Mouse (Mus musculus) intestine, embryonic 14.5 days (tissue): ENCODE measurements at regions not wholly inside any gene's neighbourhood (a gene's known extent, or its start where the extent isn't known, plus 50 kb on each side); places are given as distances from the start of the nearest gene placed in this dataset.
A peak's percentile ranks its signal among the peaks of the same experiment; 100 is the strongest.

Experiments
- ATAC-seq: fragments of 200-750 bp; cut with Nextera tagmentation; replicated peaks from 2 replicates; pipeline ENCODE4 v1.8.0; 2017; ENCODE audit warnings: low read depth, moderate number of reproducible peaks, moderate TSS enrichment, moderate library complexity; ENCODE audit not compliant: low FRiP score, low TSS enrichment
- DNase-seq: peaks from one replicate; pipeline ENCODE4 v3.0.0-alpha.2; 2018; ENCODE audit warnings: low spot score
- H3K27ac ChIP-seq: fragments of 300-500 bp; sonication (generic); 2 replicates; pipeline ENCODE4 v1.5.1; 2014; ENCODE audit warnings: low read depth, mild to moderate bottlenecking, control low read depth
- H3K27me3 ChIP-seq: fragments of 300-500 bp; sonication (generic); replicated peaks from 2 replicates; pipeline ENCODE4 v1.6.1; 2014; ENCODE audit warnings: low read length, control low read depth; ENCODE audit not compliant: control insufficient read depth, insufficient read depth
- H3K36me3 ChIP-seq: fragments of 300-500 bp; sonication (generic); 2 replicates; pipeline ENCODE4 v1.6.1; 2014; ENCODE audit warnings: low read length, control low read depth; ENCODE audit not compliant: control insufficient read depth, insufficient read depth
- H3K4me1 ChIP-seq: fragments of 300-500 bp; sonication (generic); replicated peaks from 2 replicates; pipeline ENCODE4 v1.6.1; 2014; ENCODE audit warnings: low read length, control low read depth, mixed read lengths; ENCODE audit not compliant: control insufficient read depth, insufficient read depth
- H3K4me2 ChIP-seq: fragments of 300-500 bp; sonication (generic); 2 replicates; pipeline ENCODE4 v1.6.1; 2014; ENCODE audit warnings: low read length
- H3K4me3 ChIP-seq: fragments of 300-500 bp; sonication (generic); 2 replicates; pipeline ENCODE4 v1.5.1; 2014; ENCODE audit warnings: low read depth, low read length, control low read depth, mixed read lengths
- H3K9ac ChIP-seq: fragments of 300-500 bp; sonication (generic); 2 replicates; pipeline ENCODE4 v1.6.1; 2014; ENCODE audit warnings: mild to moderate bottlenecking, low read length
- H3K9me3 ChIP-seq: fragments of 300-500 bp; sonication (generic); 2 replicates; pipeline ENCODE4 v1.6.1; 2016; ENCODE audit warnings: low read length, control low read depth; ENCODE audit not compliant: control insufficient read depth
- WGBS: fragments of 180-500 bp; shearing (Covaris S2); extraction: QIAGEN DNeasy Blood & Tissue Kit; methylation state at CpG from one replicate; pipeline ENCODE4 v1.1.7; 2014; 5-methylcytosine and 5-hydroxymethylcytosine counted together

GRCm38 (mm10) chr10:9119249-9119648 is 233.4 kb upstream of the Sash1 start:
- Histone ChIP-seq H3K4me3 (no peak overlapping the region), H3K9ac (no peak overlapping the region), H3K36me3 (no peaks in the 10 kb centered on the region), H3K4me1 (no peaks in the 10 kb centered on the region), H3K27me3 (no peaks in the 10 kb centered on the region), H3K9me3 (no peaks in the 10 kb centered on the region), H3K27ac (no peak overlapping the region), H3K4me2 (no peak overlapping the region)
- ATAC-seq (no peak), DNase-seq (no peak)
- 62% methylated on average over 4 of the region's 4 CpGs for WGBS

GRCm38 (mm10) chr10:9117648-9118551 is 232.0 kb upstream of the Sash1 start:
- WGBS: 42% methylated on average over 14 of the region's 14 CpGs
- H3K4me1 ChIP-seq: no peaks in the 10 kb centered on the region
- H3K36me3 ChIP-seq: no peaks in the 10 kb centered on the region
- ATAC-seq (no peak; the same call in 1 of the 2 replicates), DNase-seq (no peak)
- 0 out of 2 replicates have a peak overlapping the region, but pooled peaks have one; percentile 8 for H3K9ac ChIP-seq
- H3K9me3 ChIP-seq: no peaks in the 10 kb centered on the region
- H3K27me3 ChIP-seq: no peaks in the 10 kb centered on the region
- H3K4me2 ChIP-seq: peak overlapping the region; percentile 46
- H3K4me3 ChIP-seq: peak overlapping the region; percentile 25
- no peak overlapping the region for H3K27ac ChIP-seq

- no peak for ATAC-seq
- Histone ChIP-seq H3K4me1 (no peaks in the 10 kb centered on the region), H3K4me3 (0 out of 2 replicates have a peak overlapping the region, but pooled peaks have one; percentile 25)
Observed at GRCm38 (mm10) chr10:9117134-9117533, 231.3 kb upstream of the Sash1 start.

GRCm38 (mm10) chr10:9113706-9114105 is 227.8 kb upstream of the Sash1 start:
- Histone ChIP-seq H3K36me3 (no peaks in the 10 kb centered on the region), H3K27ac (no peak overlapping the region), H3K4me2 (no peak overlapping the region), H3K4me3 (no peak overlapping the region), H3K9ac (no peak overlapping the region), H3K4me1 (no peaks in the 10 kb centered on the region), H3K27me3 (no peaks in the 10 kb centered on the region), H3K9me3 (peaks cover 3% of the 10 kb centered on the region; the same call in 1 of the 2 replicates)
- no peak for ATAC-seq
- DNase-seq: no peak
- 69% methylated on average over 5 of the region's 5 CpGs for WGBS

More at GRCm38 (mm10) chr10:9117134-9117533, 231.3 kb upstream of the Sash1 start:
- Histone ChIP-seq H3K4me2 (peak overlapping the region; percentile 46), H3K27ac (no peak overlapping the region), H3K27me3 (no peaks in the 10 kb centered on the region), H3K9me3 (no peaks in the 10 kb centered on the region), H3K9ac (no peak overlapping the region), H3K36me3 (no peaks in the 10 kb centered on the region)
- 90% methylated on average over 7 of the region's 7 CpGs for WGBS
- no peak for DNase-seq

GRCm38 (mm10) chr10:9111051-9111450 is 225.2 kb upstream of the Sash1 start:
- no peak for ATAC-seq

GRCm38 (mm10) chr10:9096207-9096606 is 210.3 kb upstream of the Sash1 start:
- Histone ChIP-seq H3K27ac (no peak overlapping the region), H3K4me2 (no peak overlapping the region), H3K27me3 (no peaks in the 10 kb centered on the region), H3K4me3 (no peak overlapping the region), H3K9ac (no peak overlapping the region), H3K4me1 (peaks cover 5% of the 10 kb centered on the region), H3K36me3 (no peaks in the 10 kb centered on the region), H3K9me3 (no peaks in the 10 kb centered on the region)
- DNase-seq: no peak
- ATAC-seq: no peak
- WGBS: 63% methylated on average over 2 of the region's 2 CpGs

More at GRCm38 (mm10) chr10:9111051-9111450, 225.2 kb upstream of the Sash1 start:
- Histone ChIP-seq H3K27me3 (no peaks in the 10 kb centered on the region), H3K36me3 (no peaks in the 10 kb centered on the region), H3K27ac (no peak overlapping the region), H3K4me1 (no peaks in the 10 kb centered on the region), H3K9ac (no peak overlapping the region), H3K4me2 (no peak overlapping the region), H3K4me3 (no peak overlapping the region), H3K9me3 (peaks cover 3% of the 10 kb centered on the region; the same call in 1 of the 2 replicates)
- whole genome bisulfite sequencing: 89% methylated on average over 3 of the region's 3 CpGs
- no peak for DNase-seq

GRCm38 (mm10) chr10:9095163-9095562 is 209.3 kb upstream of the Sash1 start:
- Histone ChIP-seq H3K27ac (no peak overlapping the region), H3K4me2 (no peak overlapping the region), H3K36me3 (no peaks in the 10 kb centered on the region), H3K4me1 (peaks cover 5% of the 10 kb centered on the region), H3K9me3 (no peaks in the 10 kb centered on the region), H3K9ac (no peak overlapping the region), H3K27me3 (no peaks in the 10 kb centered on the region), H3K4me3 (no peak overlapping the region)
- no peak for ATAC-seq
- DNase-seq: no peak
- WGBS: 63% methylated on average over 6 of the region's 6 CpGs

GRCm38 (mm10) chr10:9092237-9092885 is 206.5 kb upstream of the Sash1 start:
- no peak overlapping the region for H3K4me2 ChIP-seq

More at GRCm38 (mm10) chr10:9092237-9092885, 206.5 kb upstream of the Sash1 start:
- 41% methylated on average over 10 of the region's 10 CpGs for WGBS
- Histone ChIP-seq H3K27ac (no peak overlapping the region), H3K36me3 (no peaks in the 10 kb centered on the region), H3K9me3 (no peaks in the 10 kb centered on the region), H3K4me3 (no peak overlapping the region), H3K27me3 (no peaks in the 10 kb centered on the region), H3K4me1 (peaks cover 5% of the 10 kb centered on the region), H3K9ac (no peak overlapping the region)
- DNase-seq (no peak), ATAC-seq (no peak)
